Mouse (Mus musculus): ENCODE data around the gene Endod1. TPM values are rescaled to one million over a fixed set of nuclear protein-coding genes. Genes with fewer than 3 reads are reported as not detected.
"Not testable (repeated sequence)": the region's sequence is repeated elsewhere in the genome, so short reads cannot be mapped to it uniquely, and the experiment has no call there.

Gene Endod1
- total RNA-seq, 2 experiments from 2014 or later: 12.7 to 13.0 TPM

DNA sequence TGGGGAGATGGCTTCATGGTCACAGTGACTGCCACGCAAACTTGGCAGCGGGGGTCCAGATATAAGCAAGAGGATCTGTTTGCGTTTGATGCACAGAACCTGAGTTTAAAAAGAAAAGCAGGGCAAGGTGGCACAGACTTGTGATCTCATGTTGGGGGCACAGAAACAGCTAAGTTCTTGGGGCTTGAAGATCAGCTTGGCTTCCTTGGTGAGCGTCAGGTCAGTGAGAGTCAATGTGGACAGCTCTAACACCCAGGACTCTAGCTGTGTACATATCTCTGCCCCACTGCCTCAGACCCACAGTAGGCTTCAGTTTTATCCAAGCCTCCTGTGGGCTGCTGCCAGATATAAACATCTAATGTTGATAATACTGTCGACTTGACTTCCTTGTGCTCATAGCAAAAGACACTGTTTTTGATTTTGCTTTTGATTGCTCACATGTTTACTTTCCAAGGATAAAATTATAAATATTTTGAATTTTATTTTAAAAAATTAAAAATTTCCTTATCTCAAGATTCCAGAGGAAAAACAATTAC, 1.0 kb upstream of the Endod1 start:
- intact Hi-C loops (cut with DNase I): no loop called here
- no peak for DNase-seq

DNA sequence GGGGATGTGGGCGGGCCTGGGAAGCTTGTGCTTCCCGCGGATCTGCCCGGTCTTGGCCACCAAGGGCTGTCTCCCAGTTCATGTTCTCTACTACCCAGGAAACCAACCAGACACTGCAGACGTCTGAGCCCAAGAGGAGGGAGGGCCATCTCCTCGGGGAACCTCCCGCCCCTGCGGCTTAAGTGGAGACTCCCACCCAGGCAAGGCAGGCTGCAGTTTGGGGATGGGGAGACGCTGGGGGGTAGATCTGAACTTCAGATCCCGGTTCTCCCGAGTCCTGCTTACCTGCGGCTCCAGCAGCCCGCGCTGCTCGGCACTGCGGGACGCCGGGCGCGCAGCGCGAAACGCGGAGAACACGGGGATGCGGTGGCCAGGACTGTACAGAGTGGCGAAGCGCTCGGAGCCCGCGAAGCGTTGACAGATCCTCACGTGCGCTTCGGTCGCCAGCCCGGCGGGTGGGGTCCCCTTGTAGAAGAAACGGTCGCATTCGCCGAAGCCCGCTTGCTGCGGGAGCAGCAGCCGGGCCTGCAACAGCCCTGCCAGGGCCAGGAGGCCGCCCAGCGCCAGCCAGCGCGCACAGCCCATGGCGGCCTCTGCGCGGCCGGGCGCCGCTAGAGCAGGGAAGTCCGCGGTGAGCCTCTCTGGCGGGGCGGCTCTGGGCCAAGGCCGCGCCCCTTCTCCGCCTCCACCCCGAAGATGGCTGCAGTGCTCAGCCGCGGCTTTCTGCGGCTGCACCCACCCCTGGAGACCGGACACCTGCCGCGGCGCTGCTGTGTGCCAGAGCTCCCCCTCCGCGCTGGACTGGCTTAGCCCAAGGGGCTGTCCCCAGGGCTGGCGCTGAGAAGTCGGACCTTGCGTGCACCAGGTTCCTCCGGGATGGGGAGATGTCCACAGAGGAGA, 671 bp downstream of the Endod1 start:
- peak; percentile 89 to 91 for DNase-seq
- intact Hi-C loops (cut with DNase I): loop anchor here (1.0 kb wide), 1 partner anchor 120 kb away; the partner anchor contains the start of genes Cwc15 and Kdm4d

DNA sequence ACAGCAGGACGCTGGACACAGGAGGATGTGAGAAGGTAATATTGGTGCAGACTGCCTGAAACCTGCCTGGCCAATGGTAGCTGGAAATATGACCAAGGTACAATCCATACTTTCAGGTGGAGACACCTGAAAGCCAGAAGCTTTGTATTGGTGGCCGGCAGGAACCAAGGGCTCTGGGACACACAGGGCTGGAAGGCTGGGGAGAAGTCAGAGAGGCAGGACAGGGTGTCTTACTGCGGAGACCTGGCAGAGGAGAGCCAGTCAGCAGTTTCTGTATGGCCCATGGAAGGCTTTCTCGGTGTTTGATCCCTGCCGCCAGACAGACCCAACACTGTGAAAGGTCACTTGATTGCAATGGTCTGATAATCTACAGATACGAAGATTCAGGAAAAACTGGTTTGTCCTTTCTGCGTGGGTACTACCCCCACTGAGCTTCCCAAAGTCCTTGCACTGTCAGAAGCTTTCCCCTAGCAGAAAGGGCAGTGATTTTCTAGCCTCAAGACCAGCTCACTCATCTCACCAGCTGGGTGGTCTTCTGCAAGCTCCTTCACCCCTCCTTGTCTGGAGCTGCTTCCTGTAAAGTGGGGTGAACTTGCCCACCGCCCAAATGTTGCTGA, 1.4 kb downstream of the Endod1 start:
- intact Hi-C loops (cut with DNase I): no loop called here
- no peak for DNase-seq

DNA sequence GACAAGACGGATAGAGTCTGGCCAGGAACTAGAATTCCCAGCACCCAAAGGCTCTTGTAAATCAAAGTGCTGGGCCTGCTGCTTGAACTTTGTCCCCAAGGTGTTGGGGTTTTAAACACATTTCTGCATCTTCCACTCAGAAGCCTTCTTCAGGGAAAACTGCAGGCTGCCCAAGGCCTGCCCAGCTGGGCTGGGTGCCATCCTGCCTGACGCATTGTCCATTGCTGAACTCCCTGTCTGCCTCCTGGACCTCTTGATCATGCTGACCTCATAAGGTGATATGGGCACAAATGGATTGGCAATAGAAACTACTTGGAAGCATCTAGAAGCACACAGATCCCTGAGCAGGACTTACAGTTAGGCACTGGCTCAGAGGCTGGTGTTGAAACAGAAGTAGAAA, 3.2 kb downstream of the Endod1 start:
- intact Hi-C loops (cut with DNase I): no loop called here
- no peak for DNase-seq

DNA sequence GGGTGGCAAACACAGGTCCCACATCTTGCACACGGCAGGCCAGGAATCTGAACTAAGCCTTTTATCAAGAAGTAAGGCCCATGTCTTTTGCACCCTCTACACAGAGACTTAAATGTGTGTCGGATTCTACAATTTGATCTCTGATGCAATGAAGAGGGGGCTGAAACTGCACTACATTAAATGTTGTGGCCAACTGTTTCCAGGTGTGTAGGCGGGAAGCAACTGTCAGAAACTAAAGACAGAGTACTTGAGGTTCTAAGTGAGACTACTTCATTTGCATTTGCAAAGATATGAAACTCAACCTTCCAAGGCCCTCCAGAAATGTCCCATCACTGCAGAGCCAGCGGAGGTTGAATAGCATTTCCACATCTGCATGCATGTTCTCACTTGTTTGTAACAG, 5.2 kb downstream of the Endod1 start:
- DNase-seq: no peak
- intact Hi-C loops (cut with DNase I): no loop called here

DNA sequence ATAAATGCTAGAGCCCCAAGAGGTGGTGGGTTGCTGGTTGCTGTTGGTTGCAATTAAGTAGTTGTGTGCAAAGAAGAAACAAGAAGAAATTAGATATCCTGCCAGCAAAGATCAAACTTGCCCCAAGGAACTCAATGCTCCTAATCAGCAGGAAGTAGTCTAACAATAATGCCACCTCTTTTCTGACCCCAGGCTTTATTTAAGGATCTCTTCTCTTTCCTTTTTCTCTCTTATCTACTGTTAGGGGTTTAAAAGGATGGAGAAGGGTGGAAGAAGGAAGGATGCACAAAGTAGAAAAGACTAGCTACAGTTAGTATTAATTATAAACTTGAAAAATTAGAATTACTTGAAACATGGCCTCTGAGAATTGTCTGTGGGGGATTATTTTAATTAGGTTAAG, 8.9 kb downstream of the Endod1 start:
- DNase-seq: no peak
- intact Hi-C loops (cut with DNase I): no loop called here

DNA sequence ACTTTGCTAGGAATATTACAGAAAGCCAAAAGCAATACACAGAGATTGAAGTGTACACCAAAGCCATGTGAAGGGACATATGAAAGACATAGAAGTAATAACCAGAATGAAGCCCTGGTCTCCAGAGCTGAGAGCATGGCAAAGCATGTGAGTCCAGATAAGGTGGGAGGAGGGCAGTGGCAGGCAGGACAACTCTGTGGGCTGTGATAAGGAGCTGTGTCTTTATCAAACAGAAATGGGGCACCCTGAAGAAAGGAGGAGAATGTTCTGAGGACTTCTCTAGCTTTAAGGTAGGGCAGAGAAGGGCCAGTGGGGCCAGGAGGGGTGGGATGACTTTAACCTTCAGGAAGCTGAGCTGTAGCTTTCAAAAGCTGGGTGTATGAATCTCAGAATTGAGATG, 12.0 kb downstream of the Endod1 start:
- no peak for DNase-seq
- intact Hi-C loops (cut with DNase I): no loop called here

DNA sequence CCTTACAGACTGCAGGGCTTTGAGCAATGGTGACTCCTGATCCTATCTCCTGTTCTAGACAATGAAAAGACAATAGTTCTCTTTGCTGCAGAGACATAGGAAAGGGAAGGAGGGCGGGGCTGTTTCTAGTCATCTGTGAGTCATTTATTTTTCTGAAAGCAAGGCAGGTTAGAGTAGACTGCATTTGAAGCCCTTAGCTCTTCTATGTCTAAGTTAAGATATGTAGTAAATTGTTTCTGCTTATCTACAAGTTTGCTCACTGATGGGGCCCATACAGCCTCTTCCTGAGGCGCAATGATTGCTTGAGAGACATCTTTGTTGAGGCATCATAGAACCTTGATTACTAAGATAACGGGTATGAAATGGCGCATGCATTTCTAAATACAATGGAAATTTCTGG, 13.5 kb downstream of the Endod1 start:
- intact Hi-C loops (cut with DNase I): no loop called here
- no peak for DNase-seq

DNA sequence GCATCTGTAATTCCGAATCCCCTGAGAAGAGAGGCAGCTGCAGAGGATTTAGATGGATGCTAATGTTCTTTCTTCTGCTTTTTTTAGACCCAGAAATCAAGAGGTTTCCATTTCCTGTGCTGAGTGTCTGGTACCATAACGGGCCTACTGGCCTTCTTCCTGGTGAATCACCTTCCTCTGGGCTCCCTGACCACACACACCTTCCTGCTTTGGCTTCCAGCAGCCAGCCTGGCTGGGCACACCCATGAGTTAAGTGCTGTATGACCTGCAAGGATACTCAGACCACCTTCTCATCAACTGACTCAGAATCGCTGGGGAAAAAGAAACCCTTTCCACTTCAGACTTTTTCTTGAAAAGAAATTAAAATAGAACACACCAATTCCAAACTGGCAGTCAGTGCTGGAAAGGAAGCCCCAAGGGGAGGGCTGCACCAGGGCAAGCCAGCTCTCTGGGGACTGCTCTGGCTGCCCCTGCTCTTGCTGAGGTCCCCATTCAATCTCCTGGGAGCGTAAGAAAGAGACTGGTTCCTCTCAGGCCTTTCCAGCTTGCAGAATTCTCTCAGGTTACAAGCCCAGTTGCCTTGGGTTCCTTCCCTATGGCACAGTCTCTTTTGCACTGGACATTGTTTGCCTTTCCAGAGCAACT, 15.7 kb downstream of the Endod1 start:
- peak; percentile 29 to 38 for DNase-seq
- intact Hi-C loops (cut with DNase I): no loop called here

DNA sequence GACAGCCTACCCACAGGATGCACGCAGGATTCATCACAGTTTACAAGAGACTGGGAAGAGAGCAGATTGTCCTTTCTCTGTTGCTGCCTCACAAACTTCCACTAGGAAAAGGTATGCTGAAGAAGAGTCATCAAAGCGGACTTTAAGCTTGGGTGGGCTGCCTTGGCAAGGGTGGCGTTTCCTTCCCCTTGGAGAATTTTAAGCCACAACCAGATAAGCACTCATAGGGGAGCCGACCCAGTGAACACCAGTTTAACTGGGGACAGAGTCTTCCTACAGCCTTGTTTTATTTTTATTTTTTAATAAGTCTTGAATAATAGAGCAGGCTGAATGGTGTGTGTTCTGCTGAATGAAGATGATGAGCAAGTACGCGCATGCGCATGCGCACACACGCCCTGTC, 16.6 kb downstream of the Endod1 start:
- intact Hi-C loops (cut with DNase I): no loop called here
- DNase-seq: no peak

DNA sequence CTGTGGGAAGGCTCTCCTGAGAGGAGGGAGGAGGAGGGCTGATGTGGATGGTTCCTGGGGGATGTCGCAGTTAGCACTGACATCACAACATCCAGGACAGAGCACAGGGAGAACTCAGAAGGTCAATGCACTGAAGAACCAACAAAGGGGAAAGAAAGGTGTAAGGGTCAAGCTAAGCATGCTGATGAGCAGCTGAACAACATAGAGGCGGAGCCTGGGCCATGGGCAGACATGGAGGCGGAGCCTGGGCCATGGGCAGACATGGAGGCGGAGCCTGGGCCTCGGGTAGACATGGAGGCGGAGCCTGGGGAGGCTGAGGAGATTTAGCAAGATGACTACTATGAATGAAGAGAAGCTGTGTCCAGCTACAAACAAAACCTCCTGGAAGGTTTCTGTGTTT, 17.8 kb downstream of the Endod1 start:
- intact Hi-C loops (cut with DNase I): no loop called here
- DNase-seq: no peak

DNA sequence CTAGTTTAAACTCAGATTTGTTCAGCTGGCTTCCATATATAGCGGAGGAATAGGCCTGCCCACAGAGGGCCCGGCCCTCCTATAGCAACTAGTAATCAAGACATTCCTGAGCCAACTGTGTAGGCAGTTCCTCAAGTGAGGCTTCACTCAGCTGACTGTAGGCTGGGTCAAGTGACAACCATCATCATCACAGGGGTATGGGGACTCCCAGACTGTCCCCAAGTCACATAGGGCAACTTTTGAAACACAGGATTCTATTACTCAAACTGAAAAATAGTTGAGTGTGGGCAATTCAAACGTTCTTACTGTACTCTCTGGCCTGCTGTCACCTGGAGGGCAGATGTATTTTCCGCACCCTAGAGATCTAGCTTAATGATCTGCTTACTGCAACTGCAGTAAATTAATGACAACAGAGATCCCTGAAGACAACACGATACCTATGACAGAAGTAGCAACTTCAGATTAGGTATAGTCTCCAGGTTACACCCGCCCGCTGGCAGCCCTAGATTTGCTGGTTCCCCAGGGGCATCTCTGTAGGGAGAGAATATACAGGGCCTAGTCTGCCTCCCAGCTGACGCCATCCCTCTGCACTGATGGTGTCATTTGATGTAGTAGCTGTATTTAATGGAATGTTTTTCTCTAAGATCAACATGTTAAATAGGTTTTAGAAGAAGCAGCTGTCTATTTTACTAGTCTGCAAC, 19.1 kb downstream of the Endod1 start:
- DNase-seq: no peak
- intact Hi-C loops (cut with DNase I): no loop called here

DNA sequence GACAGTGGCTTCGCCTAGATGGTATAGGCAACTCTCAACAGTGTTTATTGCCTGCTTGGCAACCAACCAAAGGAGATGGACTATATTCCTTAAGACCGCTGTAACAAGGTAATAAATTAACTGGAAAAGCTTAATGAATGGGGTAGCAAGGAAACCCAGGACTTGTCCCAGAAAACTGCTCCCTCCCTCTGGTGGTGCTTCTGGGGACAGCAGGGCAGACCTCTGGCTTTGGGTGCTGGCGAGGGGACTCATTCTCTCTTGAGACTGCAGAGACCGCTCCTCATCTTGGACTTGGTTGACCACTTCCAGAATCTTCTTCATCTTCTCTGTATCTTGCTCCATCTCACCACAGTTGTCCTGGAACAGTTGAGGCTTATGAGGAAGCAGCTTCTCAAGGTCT, 24.3 kb downstream of the Endod1 start:
- DNase-seq: no peak
- intact Hi-C loops (cut with DNase I): loop anchor here (10.0 kb wide), 1 partner anchor 138 kb away; no protein-coding TSS in a partner anchor

DNA sequence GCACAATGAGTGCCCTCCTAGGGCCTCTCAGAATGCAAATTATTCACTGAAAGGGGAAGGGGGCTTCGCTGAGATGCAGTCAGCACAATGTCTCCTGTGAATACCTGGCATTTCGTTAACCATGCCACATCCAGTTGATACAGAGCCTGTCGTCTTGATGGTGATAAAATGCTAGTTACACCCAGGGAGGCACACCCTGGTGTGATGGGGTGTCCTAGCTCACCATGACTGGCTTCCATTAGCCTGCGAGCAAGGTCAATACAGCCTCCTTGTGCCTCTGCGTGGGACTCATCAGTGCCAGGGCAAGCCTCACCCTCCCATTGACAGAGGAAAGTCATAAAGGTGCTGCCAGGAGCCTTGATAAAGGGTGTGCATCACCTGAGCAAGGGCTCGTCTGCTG, 26.5 kb downstream of the Endod1 start:
- intact Hi-C loops (cut with DNase I): loop anchor here (10.0 kb wide), 1 partner anchor 140 kb away; no protein-coding TSS in a partner anchor
- no peak for DNase-seq

DNA sequence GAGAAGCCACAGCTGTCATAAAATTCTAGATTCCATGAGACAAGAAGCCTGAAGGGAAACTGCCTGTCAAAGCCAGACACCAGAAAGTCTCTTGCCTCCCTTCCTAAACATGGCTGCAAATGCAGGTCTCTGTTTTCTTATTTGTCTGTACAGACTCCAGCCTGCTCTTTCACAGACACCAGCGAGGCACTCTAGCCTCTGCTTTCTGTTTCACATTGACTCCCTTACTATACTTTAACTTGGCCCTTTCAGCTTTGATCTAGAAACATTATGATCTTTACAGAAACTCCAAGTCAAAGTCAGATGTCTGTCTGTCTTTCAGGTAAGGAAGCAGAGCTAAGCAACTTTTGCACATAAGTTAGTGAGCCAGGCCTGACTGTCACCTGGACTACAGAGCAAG, 29.0 kb downstream of the Endod1 start:
- DNase-seq: no peak
- intact Hi-C loops (cut with DNase I): loop anchor here (10.0 kb wide), 1 partner anchor 142 kb away; no protein-coding TSS in a partner anchor

DNA sequence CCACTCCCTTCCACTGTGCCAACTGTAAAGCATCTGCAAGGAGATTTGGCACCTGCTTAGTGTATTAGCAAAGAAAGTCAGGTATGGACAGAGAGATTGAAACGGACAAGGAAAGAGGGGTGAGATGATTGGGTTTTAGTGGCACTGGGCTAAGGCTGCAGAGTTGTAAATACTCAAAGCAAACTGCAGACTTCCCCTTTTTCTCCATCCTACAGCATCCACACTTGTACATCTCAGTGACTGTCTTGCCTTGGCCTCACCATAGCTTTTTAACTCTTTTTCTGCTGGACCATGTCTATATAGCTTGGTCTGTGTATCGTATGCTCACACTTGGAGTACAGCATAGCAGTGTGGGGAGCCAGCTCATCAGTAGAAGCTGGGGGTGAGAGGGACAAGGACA, 30.5 kb downstream of the Endod1 start:
- DNase-seq: no peak
- intact Hi-C loops (cut with DNase I): loop anchor here (10.0 kb wide), 1 partner anchor 144 kb away; no protein-coding TSS in a partner anchor

DNA sequence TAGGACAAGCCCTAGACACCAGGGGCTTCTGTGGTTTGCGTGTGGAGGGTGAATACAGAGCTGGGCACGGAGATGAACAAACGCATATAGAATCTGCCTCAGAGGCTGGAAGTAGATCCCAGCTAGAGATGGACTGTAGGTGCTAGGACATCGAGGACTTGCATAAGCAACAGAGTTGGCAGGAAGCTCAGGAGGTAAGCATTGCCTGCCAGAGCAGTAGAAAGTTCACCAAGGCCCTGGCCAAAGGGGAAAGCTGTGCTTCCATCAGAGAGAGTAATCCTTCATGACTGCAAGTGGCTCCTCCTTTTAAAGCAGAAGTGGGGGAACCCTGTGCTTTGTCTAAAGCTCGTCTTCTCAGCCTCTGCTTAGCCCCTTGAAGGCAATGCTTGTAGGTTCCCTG, 31.9 kb downstream of the Endod1 start:
- no peak for DNase-seq
- intact Hi-C loops (cut with DNase I): loop anchor here (5.0 kb wide), 2 partner anchors 103 to 348 kb away; no protein-coding TSS in a partner anchor

DNA sequence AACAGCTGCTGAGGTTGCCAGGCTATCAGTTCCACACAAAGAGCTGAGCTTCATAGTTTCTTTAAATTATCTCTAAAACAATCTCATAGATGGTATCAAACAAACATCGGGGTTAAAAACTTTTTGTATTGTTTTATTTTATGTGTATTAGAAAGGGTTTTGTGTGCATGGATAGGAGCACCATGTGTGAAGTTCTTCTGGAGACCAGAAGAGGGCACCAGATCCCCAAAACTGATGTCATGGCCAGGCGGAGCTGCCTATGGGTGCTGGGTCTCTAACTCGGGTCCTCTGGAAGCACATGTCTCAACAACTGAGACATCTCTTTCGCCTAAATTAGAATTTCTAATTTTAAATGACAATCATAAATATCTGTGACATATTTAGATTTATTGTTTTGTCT, 32.9 kb downstream of the Endod1 start:
- intact Hi-C loops (cut with DNase I): loop anchor here (5.0 kb wide), 2 partner anchors 104 to 349 kb away; no protein-coding TSS in a partner anchor
- DNase-seq: peak; percentile 9 to 39

DNA sequence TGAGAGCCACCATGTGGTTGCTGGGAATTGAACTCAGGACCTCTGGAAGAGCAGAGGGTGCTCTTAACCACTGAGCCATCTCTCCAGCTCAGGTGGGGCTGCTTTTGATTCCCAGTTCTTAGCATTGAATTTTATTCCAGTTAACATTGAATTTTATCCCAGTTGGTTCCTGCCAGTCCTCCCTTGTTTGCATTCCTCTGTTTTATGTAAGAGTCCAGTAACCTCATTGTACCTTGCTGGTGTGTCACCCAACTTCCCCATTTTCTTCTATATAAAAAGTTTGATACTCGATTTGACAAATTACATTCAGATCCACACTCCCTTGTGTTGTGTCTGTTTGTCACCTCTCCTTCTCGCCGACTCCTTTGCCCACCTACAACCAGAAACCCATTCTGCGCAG, 35.4 kb downstream of the Endod1 start:
- intact Hi-C loops (cut with DNase I): loop anchor here (5.0 kb wide), 2 partner anchors 106 to 351 kb away; no protein-coding TSS in a partner anchor
- DNase-seq: not testable (repeated sequence)

DNA sequence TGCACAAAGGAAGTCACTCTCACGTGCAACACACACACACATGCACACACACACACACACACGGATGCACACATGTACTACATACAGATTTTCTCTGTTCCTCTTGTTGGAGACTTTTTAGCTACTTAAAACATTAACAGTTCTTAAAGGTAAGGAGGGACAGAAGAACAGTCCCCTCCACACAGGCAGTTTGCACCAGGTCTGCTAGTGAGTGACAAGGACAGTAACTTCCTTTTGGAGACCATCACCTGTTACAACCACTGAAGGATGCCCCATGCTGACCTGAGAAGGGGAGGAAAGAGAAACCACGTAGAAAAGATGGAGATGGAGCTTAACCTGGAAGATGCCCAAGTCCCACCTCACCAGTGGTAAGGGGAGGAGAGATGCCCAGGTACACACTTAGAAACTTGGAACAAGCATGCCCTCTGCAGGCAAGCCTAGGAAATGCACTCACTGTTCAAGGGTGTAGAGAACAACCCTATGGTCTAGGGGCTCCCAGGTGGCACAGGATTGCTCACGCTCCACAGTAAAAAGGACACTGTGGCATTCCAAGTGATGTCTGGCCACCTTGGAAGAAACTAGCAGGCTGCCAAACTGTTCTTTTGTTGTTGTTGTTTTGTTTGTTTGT, 39.2 kb downstream of the Endod1 start:
- peak; percentile 72 to 85 for DNase-seq
- intact Hi-C loops (cut with DNase I): loop anchor here (1.0 to 5.0 kb wide), 2 partner anchors 453 to 1110 kb away; no protein-coding TSS in a partner anchor
